Mouse (Mus musculus) kidney, postnatal 36 days (tissue): ENCODE measurements around the gene Spata6.

Source experiments
- DNase-seq, 2 experiments: peaks; one replicate each; pipeline ENCODE4 v3.0.0; 2021 to 2022; ENCODE audit warnings: mixed read lengths in 2 of 2

Gene Spata6

DNA sequence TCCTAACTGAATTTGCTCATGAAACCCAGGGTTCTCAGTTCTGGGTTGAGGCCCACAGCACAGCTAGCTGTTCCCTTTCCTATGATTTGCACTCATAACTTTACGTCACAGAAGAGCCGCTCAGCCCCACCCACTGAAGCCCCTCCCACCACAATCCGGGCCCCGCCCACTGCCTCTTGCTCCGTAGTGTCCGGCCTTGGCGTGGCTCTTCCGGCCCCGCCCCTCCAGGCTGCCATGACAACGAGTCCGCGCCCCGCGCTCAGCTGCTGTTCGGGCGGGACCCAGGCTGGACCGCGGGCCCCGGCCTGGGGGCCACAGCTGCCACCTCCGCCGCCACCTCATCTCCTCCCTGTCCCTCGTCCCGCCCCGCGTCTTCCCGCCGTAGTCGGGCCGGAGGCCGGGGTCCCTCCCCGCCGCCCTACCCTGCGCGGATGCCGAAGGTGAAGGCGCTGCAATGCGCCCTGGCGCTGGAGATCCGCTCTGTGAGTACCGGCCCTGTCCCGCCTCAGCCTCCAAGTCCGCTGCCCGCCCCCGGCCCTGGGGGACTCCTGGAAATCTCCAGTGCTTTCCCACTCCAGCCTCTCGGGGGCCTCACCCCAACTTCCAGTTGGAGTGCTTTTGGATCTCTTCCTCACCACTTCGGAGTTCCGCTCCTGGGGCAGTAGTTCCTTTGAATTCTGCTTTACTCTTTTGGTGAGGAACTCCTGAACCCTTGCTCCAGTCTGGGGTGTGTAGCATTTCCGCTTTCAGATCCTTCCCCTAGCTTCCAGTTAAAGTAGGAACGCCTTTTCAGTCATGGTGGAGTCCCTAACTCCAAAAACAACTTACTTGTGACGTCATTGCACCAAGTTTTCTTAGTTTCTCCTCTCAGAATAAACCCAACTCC, at the start of gene Spata6:
TSS of gene Spata6 (plus strand) at position 209 of the 886 bp plus-strand sequence.
- DNase-seq: peak; percentile 93 to 98

DNA sequence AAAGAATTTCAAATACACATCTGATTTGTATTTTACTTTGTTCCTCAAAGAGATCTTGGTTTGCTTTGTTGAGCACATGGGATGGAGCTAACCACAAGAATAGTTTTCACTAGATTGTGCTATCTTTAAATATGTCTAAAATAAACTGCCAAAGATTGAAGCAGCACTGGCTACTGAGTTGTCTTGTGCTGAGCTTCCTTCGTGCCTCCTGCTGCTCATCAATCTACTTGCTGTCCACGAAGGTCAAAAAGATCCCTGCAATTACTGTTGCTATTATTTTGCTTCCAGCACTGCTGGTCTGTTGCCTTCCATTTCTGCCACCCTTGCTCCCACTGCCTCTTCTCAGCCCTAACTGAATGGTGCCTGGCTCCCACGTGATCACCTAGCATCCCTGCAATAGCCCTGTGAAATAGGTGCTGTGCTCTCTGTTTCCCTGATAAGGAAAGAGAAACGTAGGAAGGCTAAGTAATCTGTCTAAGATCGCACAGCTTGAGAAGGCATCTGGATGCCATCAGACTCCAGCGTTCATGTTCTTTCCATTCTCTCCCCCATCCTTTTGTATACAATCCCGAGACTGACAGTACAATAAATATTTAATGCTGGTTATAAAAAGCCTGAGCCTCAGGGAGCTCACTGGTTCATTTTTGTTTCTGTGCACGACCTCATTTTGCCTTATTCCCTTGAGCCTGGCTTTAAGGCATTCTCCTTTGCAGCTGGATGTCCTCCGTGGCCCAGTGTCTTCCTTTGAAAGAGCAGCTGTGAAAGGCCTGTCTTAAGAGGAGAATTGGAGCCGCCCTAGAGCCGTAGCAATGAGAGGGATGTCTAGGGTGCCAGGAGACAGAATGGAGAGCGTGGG, 49.0 kb upstream of the Spata6 start:
- no peak for DNase-seq

DNA sequence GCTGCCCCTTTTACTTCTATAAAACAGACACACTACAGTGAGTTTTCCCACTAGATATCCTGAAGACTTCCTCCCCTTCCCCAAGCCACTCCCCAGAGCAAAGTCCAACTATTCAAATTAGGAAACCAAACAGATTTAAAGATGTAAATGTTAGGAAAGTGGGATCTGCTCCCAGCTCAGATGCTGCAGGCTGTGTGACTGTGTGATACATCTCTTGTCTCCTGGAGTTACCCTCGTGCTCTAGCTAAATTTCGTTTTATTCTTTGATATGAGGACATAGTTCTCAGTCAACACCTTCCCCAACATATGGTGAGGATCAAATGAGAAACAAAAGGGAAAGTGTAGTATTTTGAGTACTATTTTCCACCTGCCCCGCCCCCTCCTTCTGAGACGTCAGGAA, 48.3 kb upstream of the Spata6 start:
- no peak for DNase-seq

DNA sequence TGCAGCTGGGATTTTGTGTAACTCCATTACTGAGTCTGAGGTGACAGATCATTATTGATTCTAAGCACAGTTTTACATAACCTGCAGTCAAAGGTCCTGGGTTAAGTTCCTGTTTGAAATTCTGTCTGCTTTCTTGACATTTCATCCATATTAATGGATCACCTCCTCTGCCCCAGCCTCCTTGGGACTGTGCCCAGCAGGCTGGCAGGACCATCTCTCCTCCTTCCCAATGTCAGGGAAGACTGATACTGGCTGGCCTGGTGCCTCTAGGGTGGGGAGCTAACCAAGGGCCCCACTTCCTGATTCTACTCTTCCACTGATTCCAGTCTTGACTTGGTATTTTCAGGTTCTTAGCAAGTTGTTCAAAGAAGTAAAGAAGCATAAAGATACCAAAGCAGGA, 45.9 kb upstream of the Spata6 start:
- peak; percentile 11 to 20 for DNase-seq

DNA sequence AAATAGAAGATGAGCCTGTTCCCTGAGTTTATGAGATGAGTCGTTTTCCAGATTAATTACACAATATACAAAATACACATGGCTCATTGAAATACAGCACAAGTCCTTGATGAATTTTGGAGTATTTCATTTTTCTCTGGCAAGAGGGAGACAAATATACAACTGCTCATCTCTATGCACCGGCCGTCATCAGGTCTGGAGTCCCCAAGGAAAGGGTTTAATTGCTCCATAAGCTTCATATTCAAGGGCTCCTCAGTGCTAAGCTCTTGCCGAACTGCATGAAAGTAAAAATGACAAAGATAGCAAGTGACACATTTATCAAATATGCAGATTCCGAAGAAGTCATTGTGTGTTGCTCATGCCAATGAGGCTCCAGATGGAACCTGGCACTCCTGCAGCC, 37.9 kb upstream of the Spata6 start:
- no peak for DNase-seq

DNA sequence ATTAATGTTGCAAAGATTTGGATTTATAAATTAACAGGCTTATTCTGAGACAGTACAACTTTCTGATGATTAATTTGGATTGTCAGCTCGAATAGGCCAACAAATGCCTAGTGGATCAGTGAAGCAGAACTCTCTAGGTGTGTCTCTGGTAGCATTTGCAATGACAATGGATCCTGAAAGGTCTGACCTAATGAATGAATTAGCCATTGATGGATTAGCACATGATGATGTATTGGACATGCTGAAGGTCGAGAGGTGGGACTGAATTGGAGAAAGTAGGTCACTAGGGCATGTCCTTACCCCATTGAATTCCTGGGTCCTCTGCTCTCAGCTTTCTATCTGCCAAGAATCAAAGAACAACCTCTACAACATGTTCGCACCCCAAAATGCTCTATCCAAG, 37.0 kb upstream of the Spata6 start:
- DNase-seq: no peak

DNA sequence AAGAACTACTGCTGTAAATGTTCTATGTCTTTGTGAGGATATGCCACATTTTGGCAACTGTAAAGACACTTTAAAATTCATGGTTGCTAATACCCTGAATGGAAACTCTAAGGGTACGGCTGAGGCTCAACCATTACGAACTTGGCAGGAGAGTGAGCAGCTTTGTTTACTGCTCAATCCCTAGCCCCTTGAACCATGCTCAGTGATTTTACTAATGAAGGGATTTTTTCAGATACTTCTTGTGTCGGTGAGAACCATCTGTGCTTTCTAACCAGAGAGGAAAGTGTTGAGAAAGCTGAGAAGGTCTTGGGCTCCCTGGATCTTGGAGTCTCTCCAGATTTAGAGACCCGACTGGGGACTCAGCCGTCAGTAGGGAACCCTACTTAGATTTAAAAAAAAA, 35.9 kb upstream of the Spata6 start:
- no peak for DNase-seq

DNA sequence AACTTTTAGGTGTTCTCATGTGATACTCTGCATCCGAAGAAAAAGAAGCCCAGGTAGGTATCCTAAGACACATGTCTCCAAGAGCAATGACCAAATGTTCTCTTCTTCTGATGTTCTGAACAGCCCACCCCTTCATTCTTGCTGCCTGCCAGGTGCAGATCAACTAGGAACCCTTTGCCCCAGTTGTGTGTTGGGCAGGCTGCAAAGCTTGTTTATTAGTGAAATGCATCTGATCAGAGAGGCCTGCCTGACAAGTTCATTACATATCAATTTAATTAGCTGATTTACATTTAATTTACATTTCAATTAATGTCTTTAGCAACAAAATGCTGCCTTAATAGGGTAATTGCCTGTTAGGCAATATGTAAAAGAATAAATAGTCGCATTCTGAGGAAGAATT, 33.8 kb upstream of the Spata6 start:
- DNase-seq: no peak

DNA sequence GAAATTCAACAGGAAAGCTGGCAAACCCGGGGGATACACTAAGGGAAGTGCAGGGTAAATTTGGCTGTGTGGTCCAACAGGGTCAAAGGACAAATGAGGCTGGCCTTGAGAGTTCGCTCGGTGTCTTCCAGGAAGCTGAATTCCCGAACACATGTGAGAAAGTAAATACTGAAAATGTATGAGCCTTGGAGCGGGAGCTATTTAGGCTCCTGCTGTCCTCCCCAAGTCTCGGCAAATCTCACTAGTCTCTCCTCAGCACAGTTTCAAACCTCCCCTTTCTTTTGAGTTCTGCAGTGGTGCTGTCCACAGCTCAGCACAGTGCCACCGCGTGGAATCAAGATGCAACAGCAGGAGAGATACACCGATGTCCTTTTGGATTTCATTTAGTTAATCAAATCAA, 32.8 kb upstream of the Spata6 start:
- peak; percentile 40 to 79 for DNase-seq

DNA sequence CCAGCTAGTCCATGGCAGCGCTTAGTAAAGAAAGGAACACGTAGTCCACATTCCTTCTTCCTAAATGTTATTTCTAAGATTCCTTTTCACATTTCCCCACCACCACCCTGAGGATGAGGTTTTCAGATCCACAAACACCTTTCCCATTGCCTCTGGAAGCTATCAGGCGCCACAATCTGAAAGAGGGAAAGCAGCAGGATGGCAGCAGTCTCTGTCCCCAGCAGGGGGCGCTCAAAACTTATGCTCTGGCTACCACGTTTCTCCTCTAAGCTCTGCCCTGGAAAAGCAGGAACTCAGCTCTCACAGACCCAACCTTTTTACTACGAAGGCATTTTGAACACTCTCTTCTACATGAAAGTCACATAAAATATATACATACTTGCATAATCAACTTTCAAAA, 32.2 kb upstream of the Spata6 start:
- peak; percentile 87 to 95 for DNase-seq

DNA sequence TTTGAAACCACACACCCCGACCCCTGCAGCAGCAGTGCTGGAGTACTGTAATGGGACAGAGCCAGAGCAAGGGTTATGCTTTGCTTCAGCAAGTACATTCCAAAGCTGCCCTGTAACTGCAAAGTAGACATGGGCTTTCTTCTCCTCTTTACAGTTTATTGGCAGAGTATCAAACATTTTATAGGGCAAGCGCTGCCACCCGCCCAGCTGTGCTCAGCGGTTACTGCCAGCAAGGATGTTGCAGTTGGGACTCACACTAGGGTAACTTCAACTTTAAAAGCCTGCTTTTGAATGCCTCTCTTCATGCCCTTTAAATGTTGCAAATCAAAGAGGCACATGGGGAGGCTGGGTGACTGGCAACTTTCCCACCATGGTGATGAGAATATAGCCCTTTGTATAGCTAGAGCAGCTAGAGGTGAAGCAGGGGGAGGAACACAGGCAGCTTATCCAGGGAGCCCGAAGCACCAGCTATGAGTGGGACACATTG, 28.7 kb upstream of the Spata6 start:
- no peak for DNase-seq

DNA sequence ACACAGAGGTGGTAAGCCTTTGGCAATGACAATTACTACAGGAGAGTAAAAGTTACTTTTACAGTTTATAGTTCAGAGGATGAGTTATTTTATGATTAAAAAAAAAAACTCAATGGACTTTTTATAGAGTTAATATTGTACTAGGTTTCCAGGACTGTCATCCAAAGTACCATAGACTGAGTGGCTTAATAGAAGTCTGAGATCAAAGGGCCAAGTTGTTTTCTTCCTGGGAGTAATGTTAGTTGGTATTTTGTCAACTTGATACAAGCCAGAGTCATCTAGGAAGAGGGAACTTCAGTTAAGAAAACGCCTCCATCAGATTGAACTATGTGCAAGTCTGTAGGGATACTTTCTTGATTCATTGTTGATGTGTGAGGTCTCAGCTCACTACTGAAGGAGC, 18.4 kb upstream of the Spata6 start:
- peak in 1 of 2 experiments; percentile 20 for DNase-seq

DNA sequence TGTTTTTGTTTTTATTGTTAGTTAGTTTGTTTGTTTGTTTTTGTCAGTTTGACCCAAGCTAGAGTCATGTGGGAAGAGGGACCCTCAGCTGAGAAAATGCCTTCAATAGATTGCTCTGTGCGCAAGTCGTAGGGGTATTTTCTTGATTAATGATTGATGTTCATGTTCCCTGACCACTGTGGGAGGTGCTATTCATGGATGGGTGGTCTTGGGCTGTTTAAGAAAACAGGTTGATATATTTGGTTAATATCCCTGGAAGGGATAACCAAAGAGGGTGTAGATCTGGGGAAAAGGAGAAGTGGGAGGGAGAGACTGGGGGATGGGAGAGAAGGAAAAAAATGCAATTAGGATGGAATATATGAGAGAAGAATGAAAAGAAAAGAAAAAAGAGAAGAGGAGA, 15.7 kb upstream of the Spata6 start:
- no peak for DNase-seq

DNA sequence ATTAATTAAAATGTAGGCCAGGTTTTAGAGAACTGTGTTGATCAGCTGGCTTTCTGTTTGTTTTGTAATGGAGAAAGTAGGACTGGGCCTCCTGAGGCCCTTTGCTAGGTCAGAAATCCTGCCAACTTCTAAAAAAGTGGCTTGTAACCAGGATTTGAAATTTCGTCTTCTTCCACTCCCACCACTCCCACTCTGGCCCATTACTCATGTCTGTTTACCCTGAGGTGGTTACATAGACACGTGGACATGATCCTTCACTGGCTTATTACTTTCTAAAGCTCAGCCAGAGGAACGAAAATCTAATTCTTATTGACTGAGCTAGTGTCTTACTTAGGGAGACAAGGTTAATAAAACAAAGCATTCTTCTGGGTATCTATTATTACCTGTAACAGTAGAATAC, 14.8 kb upstream of the Spata6 start:
- DNase-seq: no peak

DNA sequence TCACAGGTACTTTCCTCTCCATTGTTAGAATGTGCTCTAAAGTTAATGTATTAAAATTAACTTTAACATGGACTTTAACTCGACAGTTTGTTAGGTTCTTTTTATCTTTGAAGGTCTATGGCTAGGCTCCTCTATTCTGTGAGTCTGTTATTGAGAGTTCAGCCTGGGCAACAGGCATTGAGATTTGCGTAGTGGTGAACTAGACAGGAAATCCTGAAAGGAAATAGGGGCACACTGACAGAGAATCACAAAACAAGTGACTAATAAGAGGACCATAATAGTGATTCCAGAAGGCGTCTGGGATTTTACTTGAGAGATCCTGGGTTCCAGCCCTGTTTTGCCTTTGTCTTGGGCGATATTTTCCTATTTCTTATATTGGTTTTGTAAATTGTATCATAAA, 488 bp upstream of the Spata6 start:
- peak in 1 of 2 experiments; percentile 8 for DNase-seq

DNA sequence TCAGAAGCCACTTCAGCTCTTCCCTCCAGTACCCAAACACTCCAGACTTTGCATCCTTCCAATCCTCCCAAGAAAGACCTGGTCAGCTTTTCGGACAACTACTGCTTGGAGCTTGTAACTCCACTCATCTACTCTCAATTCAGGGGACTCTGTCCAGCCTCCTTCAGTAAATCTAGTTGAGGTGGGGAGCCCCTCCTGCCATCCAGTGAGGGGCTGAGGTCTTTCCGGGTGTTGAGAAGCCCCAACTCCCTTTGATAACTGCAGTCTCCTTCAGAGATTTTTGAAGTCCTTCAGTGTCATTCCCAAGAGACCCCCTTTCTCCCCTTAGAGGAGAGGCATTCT, 849 bp downstream of the Spata6 start:
- no peak for DNase-seq

DNA sequence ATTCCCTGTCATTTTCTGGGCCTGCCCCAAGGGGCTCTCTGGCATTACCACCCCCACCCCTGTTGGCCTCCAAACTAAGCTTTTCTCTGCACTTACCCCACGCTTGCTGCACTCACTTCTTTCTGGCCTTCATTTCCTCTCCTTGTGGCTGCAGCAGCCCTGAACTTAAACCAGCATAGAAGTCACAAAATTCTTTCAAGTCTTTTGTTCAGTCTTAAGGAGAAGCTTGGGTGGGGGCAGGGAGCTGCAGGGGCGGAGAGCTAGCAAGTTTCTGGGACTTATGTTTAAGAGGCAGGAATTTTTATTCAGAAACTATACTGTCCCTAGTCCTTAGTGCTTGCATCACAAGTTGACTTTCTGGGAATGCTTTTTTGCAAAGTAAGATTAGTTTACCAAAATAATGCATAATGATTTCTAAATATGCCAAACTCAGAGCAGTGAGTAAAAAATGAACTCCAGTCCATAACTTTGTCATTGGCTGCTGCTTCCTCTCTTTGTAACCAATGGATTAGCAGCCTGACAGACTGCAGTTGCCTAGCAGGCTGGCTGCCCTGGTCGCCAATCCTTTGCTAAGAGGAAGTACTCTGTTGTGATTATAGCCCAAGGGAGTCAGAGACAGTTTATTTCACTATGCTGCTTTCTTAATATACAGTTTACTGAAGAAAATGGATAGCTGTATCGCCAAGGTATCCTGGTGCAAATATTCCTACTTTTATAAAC, 1.5 kb downstream of the Spata6 start:
- DNase-seq: peak; percentile 32 to 44

DNA sequence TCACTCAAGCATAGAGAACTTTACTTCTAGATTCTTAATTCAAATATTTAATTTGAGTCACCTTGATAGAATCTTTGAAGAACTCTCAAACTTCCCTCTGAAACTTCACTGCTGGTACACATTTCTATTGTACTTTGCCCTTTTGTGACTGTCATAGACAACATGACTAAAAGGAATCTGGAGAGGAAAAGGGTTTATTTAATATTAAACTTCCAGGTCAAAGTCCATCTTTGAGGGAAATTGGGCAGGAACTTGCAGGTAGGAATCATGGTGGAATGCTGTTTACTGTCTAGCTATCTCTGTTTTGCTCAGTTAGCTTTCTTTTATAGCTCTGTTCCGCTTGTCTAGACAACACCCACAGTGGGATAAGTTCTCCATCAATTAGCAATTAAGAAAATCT, 17.8 kb downstream of the Spata6 start:
- DNase-seq: peak in 1 of 2 experiments; percentile 18

DNA sequence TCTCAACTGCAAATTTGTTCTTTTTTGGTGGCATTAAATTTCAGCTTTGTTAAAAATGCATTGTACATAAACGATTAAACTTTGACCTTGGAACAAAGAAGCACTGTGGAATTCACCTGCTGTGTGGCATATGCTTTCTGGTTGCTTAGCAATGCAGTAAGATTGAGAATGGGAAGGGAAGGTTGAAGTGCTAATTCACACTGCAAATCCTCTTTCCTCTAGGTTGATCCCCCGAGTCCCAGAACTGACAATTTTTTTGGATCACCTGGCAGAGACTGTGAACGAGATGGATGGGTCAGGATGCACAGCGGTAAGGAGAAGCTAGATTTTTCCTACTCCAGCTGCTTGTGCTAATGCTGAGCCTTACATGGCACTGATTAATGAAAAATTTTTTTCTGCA, 60.7 kb downstream of the Spata6 start:
- no peak for DNase-seq

DNA sequence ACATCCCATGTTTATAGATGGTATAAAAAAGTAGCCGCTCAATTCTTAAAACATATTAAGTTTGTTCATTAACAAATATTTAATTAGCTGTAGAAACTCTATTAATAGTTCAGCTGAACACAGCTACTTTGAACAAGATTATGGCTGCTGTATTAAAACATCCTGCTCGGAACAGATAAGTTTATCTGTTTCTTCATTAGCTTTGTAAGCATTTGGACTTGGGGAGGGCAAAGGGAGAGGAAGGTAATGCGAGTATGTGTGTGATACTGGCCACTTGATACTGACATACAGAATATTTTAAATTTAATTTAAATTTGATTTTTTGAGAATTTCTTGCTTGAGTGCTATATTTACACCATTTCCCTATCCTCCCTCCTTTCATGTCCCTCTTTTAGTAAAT, 80.1 kb downstream of the Spata6 start:
- DNase-seq: no peak

DNA sequence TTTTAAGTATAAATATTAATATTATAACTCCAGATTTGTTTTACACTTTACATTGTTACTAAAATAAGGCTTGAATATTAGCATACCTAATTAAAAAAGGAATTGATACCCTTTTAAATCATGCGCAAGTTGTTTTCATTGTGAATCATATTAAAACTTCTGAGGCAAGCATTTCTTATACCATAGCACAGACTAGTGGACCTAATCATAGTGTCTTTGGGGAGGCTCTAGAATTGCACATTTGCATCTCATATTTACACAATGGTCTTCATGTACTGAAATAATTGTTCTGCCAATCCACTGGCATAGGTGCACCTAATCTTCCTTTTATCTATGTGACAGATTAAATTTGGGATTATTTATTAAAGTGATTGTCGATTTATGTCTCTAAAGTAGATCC, 83.4 kb downstream of the Spata6 start:
- no peak for DNase-seq

DNA sequence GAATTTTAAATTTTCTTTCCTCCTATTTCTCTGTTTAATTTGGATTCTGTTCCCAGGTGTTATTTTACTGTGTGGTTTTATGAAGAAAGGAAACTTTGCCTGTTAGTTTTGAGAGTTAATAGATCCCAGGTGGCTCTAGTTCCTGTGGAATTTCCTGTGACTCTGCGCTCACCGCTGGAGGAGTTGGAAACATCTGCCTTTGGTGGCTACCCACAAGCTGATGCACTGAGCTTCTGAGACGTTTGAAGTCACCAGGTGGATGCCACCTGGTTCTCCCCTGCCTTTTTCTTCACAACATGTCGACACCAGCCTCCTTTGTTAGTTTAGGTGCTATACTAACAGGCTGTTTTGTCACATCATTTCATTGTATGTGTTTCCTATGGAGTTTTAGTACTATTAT, 97.7 kb downstream of the Spata6 start:
- no peak for DNase-seq

DNA sequence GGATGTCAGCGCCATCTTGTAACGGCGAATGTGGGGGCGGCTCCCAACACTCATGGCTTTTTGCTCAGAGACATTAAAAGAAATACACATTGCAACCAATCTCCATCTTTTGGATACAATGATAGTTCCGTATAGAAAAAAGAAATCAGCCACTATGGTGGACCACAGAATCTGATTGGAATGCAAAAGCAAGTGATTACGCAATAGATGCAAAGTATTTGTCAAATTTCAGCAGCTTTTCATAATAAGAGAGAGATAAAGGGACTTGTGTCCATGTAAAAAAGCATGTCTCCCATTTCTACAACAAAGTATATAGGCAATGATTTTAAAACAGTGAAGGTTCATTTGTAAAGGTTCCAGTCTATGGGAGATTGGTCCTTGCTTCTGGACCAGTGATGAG, 119.1 kb downstream of the Spata6 start:
- DNase-seq: no peak
